Mouse (Mus musculus): ENCODE data around the gene Csn2. TPM values are rescaled to one million over a fixed set of nuclear protein-coding genes. Genes with fewer than 3 reads are reported as not detected.

The Csn2 gene
- total RNA-seq (2022), result not detected

GRCm38 (mm10) chr5:87699530-87699929, at the start of gene Csn2:
Csn2 (minus strand) TSS chr5:87699630.
- no peak for DNase-seq (ENCODE audit: low spot score)

DNA sequence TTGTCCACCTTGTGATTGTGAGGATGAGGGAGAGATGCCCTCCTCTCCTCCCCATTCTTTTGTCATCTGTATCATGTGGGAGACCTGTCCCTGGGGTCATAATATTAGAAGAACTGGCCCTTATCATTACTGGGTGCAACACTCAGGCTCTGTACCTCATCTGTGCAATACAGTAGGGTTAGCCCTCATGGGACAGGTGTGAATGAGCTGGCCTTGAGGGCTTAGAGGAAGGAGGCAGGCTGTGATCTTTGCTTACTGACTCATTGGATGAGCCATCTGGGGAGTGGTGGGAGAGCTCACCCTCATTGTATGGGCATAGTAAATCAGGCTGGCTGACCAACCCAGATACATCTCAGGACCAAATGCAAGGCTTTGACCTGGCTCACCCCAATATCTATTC, 35.4 kb upstream of the Csn2 start:
- no peak for DNase-seq (ENCODE audit: low spot score)

GRCm38 (mm10) chr5:87705891-87706290, 6.5 kb upstream of the Csn2 start:
- no peak for DNase-seq (ENCODE audit: low spot score)

DNA sequence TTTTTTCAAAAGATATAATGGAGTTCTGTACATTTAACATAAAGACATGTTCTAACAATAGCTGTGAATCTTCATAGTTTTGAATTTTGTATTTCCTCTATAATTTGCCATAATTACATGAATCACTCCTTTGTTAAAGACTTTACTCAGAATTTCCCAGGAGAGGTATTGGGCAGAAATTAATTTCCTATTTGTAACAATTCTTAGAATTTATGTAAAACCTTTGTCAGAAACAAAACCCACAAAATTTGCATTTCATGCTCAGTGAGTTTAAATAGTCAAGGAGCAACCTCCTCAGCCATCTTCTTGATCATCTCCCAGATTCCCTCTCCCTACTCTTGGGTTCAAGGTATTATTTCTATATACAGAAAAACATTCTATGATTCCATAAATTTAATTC, 33.5 kb downstream of the Csn2 start, which contains the start of gene Csn1s1:
TSS of gene Csn1s1 (plus strand) at position 301 of the 400 bp plus-strand sequence.
- DNase-seq (ENCODE audit: low spot score), result no peak

DNA sequence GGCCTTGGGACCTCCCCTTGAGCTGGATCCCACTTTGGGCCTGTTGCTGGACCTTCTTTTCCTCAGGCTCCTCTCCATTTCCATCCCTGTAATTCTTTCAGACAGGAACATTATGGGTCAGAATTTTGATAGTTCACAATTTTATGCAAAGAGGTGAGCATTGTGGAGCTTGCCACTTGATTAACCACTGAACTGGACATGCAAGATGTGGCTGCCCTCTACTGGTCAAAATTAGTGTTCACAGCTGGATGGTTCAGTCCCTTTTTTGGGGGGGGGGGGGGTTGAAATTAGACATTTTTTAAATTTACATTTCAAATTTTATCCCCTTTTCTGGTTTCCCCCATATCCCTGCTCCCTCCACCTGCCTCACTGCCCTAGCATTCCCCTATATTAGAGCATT, 56.6 kb downstream of the Csn2 start:
- DNase-seq (ENCODE audit: low spot score), result no peak

Other genes starting within 250 kb of the Csn2 start
- gene Ugt2a2, start 217.4 kb downstream of the Csn2 start, total RNA-seq (2022), result not detected
- not detected for gene Gm43638, start 212.8 kb downstream of the Csn2 start, total RNA-seq (2022)
- not detected for gene Ugt2a1, start 208.8 kb downstream of the Csn2 start, total RNA-seq (2022)
- gene Sult1b1, start 161.4 kb downstream of the Csn2 start, total RNA-seq (2022), result not detected
- gene Sult1d1, start 130.6 kb downstream of the Csn2 start, total RNA-seq (2022), result under 1 TPM in 1 of 4 experiments, not detected in 3; 0.29 TPM
- under 1 TPM in 2 of 4 experiments, not detected in 2; 0.23 to 0.25 TPM for gene Sult1e1, start 108.0 kb downstream of the Csn2 start, total RNA-seq (2022)
- not detected for gene Csn1s1, start 33.4 kb downstream of the Csn2 start, total RNA-seq (2022)
- not detected for gene Csn1s2a, start 74.9 kb upstream of the Csn2 start, total RNA-seq (2022)
- not detected for gene Csn1s2b, start 108.5 kb upstream of the Csn2 start, total RNA-seq (2022)
- not detected for gene Prr27, start 126.1 kb upstream of the Csn2 start, total RNA-seq (2022)
- gene Odam, start 185.4 kb upstream of the Csn2 start, total RNA-seq (2022), result not detected
- not detected for gene Csn3, start 225.9 kb upstream of the Csn2 start, total RNA-seq (2022)